Mouse (Mus musculus) lung, postnatal 0 days (tissue): ENCODE measurements around the gene Dhh.

Experiments used
- CTCF ChIP-seq: IDR thresholded peaks from 2 replicates; pipeline ENCODE4 v1.5.1; 2016; ENCODE audit warnings: antibody characterized with exemption, mild to moderate bottlenecking
- EP300 ChIP-seq: IDR thresholded peaks from 2 replicates; pipeline ENCODE4 v1.6.1; 2016; ENCODE audit warnings: antibody characterized with exemption, mild to moderate bottlenecking, control low read depth

- TF ChIP-seq CTCF (no peak), EP300 (no peak)
Measured at GRCm38 (mm10) chr15:98854214-98854613, 44.1 kb downstream of the Dhh start.
